Mouse (Mus musculus): ENCODE measurements around the gene Slit2. TPM values are rescaled to one million over a fixed set of nuclear protein-coding genes. Genes with fewer than 3 reads are reported as not detected.

Slit2 gene
- polyA plus RNA-seq, 1 experiment from 2014 or later, result 32.6 TPM

DNA sequence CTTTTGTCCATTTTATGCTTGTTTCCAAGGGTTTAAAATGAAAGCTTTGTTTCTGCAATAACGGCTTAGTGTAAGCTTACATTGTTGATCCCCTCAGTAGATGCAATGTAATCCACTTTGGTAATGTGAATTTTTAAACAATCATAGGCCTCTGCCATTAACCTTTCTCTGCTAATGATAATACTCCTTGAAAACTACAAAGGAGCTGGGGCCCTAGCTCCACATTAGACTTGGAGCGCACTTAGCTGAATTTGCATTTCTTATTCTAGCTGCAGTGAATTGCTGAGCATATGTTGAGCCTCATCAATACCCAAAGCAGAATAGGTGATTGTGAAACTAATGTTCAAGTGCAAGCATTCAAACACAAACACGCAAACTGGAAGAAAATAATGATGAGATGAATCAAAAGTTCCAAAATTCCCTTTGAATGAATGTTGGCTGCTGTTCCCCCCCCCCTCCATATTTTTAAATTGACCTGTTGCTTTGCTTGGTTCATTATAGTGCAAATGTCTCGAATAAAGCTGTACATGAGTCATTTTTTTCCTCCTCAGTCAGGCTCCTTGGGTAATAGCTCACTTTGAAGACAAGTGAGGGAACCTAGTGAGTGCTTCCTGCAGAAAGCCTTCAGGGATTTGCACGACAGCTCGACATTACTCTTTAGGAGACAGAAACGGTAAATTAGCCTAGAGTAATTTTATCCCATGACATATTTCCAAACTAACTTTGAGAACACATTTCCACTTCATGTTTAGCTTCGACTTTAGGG is 66.2 kb downstream of the Slit2 start:
- 52% methylated on average over 8 of the region's 8 CpGs for WGBS
- no peaks in the 10 kb centered on the region for H3K36me3 ChIP-seq (ENCODE audit: insufficient read depth, low read length)
- H3K9ac ChIP-seq (replicated peaks; ENCODE audit: low read length), result no peak overlapping the region
- no peak overlapping the region for H3K4me3 ChIP-seq (ENCODE audit: low read length)
- no peaks in the 10 kb centered on the region for H3K27me3 ChIP-seq (ENCODE audit: insufficient read depth, low read length)
- no peak overlapping the region for H3K27ac ChIP-seq (ENCODE audit: low read length)
- H3K9me3 ChIP-seq (ENCODE audit: low read length), result no peaks in the 10 kb centered on the region
- no peak overlapping the region for H3K4me2 ChIP-seq (replicated peaks; ENCODE audit: low read depth, low read length)
- ATAC-seq (ENCODE audit: low FRiP score, low TSS enrichment), result no peak
- H3K4me1 ChIP-seq (ENCODE audit: insufficient read depth, low read length), result peaks cover 11% of the 10 kb centered on the region; the same call in 1 of the 2 replicates

DNA sequence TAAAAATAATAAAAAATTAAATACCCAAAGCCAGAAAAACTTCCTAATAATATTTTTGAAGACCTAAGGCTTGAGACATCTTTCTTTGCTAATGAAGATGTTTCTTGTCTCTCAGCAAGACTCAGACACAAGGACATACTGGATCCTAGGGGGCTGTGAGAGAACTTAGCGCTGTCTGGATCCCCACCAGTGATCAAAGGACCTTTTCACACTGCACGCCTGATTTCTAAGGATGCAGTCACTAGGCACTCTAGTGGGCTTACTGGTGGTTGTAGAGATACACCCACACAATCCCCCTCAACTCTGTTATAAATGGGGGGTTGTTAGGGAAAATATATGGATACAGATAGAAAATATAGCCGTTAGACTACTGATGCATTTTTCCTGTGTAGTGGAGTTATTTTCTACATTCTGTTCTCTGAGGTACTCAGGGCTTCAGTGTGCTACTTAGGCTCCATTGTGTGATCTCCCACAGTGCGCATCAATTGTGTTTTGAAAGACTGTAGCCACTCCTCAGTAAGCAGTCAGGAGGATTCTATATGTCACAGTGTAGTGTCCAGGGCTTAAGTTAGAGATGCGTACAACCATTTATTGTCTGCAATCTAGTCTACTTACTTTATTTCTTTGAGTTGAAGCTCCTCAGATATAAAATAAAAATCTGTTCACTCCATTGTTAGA is 67.8 kb downstream of the Slit2 start:
- Histone ChIP-seq H3K27ac (ENCODE audit: low read length) (no peak overlapping the region), H3K9ac (replicated peaks; ENCODE audit: low read length) (no peak overlapping the region), H3K9me3 (ENCODE audit: low read length) (no peaks in the 10 kb centered on the region), H3K4me1 (ENCODE audit: insufficient read depth, low read length) (peaks cover 11% of the 10 kb centered on the region; the same call in 1 of the 2 replicates), H3K36me3 (ENCODE audit: insufficient read depth, low read length) (no peaks in the 10 kb centered on the region), H3K27me3 (ENCODE audit: insufficient read depth, low read length) (no peaks in the 10 kb centered on the region), H3K4me2 (replicated peaks; ENCODE audit: low read depth, low read length) (no peak overlapping the region), H3K4me3 (ENCODE audit: low read length) (no peak overlapping the region)
- 67% methylated on average over 5 of the region's 5 CpGs for WGBS
- no peak for ATAC-seq (ENCODE audit: low FRiP score, low TSS enrichment)

DNA sequence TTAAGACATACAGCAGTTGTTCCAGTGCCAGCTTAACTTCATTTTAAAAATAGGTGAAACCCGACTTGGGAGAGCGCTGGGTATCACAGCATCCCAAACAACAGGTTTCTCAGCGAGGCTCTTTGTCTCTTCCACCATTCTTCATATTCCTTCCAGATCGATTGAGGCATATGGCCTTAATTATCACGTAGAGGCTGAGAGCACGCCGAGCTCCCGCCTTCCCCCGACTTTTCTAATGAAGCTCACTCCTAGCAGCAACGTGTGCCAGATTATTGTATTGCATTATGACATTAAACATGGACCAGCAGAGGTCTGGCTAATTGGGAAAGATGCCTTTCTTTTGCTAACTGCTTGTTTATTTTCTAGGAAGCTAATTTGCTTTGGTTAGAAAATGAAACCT is 75.7 kb downstream of the Slit2 start:
- Histone ChIP-seq H3K36me3 (ENCODE audit: insufficient read depth, low read length) (no peaks in the 10 kb centered on the region), H3K4me1 (ENCODE audit: insufficient read depth, low read length) (peaks cover 8% of the 10 kb centered on the region; the same call in 1 of the 2 replicates), H3K4me3 (ENCODE audit: low read length) (no peak overlapping the region), H3K9me3 (ENCODE audit: low read length) (no peaks in the 10 kb centered on the region), H3K27me3 (ENCODE audit: insufficient read depth, low read length) (no peaks in the 10 kb centered on the region), H3K9ac (replicated peaks; ENCODE audit: low read length) (no peak overlapping the region), H3K4me2 (replicated peaks; ENCODE audit: low read depth, low read length) (no peak overlapping the region), H3K27ac (ENCODE audit: low read length) (no peak overlapping the region)
- no peak for ATAC-seq (ENCODE audit: low FRiP score, low TSS enrichment)
- WGBS, result 74% methylated on average over 10 of the region's 10 CpGs

DNA sequence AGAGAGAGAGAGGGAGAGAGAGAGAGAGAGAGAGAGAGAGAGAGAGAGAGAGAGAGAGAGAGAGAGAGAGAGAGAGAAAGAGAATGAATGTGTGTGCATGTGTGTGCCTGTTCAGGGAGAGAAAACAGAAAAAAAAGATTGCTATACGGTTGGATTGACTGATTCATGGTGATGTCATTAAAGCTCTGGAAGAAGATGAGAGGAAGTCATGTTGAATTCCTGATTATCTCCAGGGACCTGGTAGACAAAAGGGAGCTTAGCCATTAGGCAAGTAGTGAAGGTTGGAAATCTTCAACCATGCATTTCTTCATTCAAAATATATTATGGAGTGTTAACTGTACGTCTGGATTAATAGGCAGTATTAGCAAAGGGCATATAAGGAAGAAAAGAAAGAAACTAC is 77.8 kb downstream of the Slit2 start:
- ATAC-seq (ENCODE audit: low FRiP score, low TSS enrichment), result no peak
- 55% methylated on average over 2 of the region's 2 CpGs for WGBS
- no peak overlapping the region for H3K4me3 ChIP-seq (ENCODE audit: low read length)
- no peak overlapping the region for H3K9ac ChIP-seq (replicated peaks; ENCODE audit: low read length)
- H3K27ac ChIP-seq (ENCODE audit: low read length), result no peak overlapping the region
- H3K9me3 ChIP-seq (ENCODE audit: low read length), result no peaks in the 10 kb centered on the region
- H3K4me2 ChIP-seq (replicated peaks; ENCODE audit: low read depth, low read length), result no peak overlapping the region
- H3K4me1 ChIP-seq (ENCODE audit: insufficient read depth, low read length), result peaks cover 8% of the 10 kb centered on the region; the same call in 1 of the 2 replicates
- no peaks in the 10 kb centered on the region for H3K27me3 ChIP-seq (ENCODE audit: insufficient read depth, low read length)
- no peaks in the 10 kb centered on the region for H3K36me3 ChIP-seq (ENCODE audit: insufficient read depth, low read length)

DNA sequence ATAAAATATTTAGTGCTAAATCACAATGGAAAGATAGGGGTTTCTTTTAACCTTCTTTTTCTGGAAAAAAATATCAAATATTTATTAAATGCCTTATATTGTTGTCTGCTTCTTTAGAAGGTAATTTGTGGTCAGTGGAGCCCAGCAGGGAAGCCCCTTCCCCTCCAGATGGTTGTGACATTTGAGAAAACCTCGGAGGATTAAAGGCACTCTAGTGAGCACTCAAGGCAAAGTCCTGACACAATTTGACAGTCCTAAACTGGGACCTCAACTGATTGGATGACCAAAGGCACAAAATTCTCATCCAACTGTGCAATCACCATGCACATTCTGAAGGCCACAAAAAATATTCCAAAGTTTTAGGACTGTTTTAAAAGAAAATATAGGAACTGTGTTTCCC is 95.8 kb downstream of the Slit2 start:
- Histone ChIP-seq H3K27me3 (ENCODE audit: insufficient read depth, low read length) (no peaks in the 10 kb centered on the region), H3K4me2 (replicated peaks; ENCODE audit: low read depth, low read length) (no peak overlapping the region), H3K4me3 (ENCODE audit: low read length) (no peak overlapping the region), H3K27ac (ENCODE audit: low read length) (no peak overlapping the region), H3K4me1 (ENCODE audit: insufficient read depth, low read length) (no peaks in the 10 kb centered on the region), H3K9ac (replicated peaks; ENCODE audit: low read length) (no peak overlapping the region), H3K36me3 (ENCODE audit: insufficient read depth, low read length) (no peaks in the 10 kb centered on the region), H3K9me3 (ENCODE audit: low read length) (no peaks in the 10 kb centered on the region)
- WGBS, result 36% methylated on average over 1 of the region's 1 CpGs
- no peak for ATAC-seq (ENCODE audit: low FRiP score, low TSS enrichment)

DNA sequence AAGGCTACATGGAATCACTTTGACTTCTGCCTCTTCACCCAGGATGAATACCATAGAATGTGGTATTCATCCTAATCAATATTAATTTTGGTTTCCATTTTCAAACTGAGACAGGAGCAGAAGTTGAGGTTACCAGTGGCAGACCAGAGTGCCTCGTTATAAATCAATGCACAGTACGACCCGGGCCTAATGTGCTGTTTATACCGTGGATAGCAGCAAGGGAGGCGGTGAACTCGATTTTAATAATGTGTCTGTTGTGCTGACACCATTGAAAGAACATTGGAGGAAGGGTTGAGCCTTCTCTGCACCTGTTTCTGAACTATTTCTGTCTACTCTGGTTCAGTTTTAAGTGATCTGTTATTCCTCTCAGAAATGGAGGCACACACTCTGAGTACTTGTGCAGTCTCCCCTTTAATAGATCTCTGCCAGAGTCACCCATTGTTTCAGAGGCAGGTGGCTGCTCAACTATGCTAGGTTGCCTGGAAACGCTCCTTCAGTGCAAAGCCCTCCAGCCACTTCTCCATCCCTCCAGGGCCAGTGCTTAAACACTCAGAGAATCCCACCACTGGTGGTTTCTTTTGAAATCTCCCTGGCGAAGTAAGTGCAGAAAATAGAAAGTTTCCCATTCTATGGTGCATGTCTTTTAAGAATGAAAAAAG is 98.4 kb downstream of the Slit2 start:
- ATAC-seq (ENCODE audit: low FRiP score, low TSS enrichment), result no peak
- Histone ChIP-seq H3K27me3 (ENCODE audit: insufficient read depth, low read length) (no peaks in the 10 kb centered on the region), H3K4me2 (replicated peaks; ENCODE audit: low read depth, low read length) (no peak overlapping the region), H3K4me1 (ENCODE audit: insufficient read depth, low read length) (no peaks in the 10 kb centered on the region), H3K4me3 (ENCODE audit: low read length) (no peak overlapping the region), H3K9ac (replicated peaks; ENCODE audit: low read length) (no peak overlapping the region), H3K9me3 (ENCODE audit: low read length) (no peaks in the 10 kb centered on the region), H3K36me3 (ENCODE audit: insufficient read depth, low read length) (no peaks in the 10 kb centered on the region), H3K27ac (ENCODE audit: low read length) (no peak overlapping the region)
- WGBS, result 81% methylated on average over 8 of the region's 8 CpGs

DNA sequence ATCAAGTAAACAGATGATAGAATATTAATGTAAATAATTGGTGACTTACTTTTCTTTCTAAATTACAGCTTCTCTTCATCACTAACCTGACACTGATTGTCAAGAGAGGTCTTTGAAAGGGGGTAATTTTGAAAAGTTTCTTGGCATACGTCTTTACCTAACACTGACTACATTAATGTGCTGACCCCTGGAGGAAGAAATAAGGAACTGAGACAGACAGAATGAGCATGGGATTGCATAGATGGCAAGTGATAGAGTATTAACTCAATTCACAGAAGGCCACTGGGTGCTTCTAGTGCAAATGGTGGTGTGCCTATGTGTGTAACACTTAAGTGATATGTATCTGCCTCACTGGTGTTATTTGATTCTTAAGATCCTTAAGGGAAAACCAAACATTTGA is 130.5 kb downstream of the Slit2 start:
- H3K9me3 ChIP-seq (ENCODE audit: low read length), result no peaks in the 10 kb centered on the region
- 19% methylated on average over 1 of the region's 1 CpGs for WGBS
- ATAC-seq (ENCODE audit: low FRiP score, low TSS enrichment), result no peak
- no peaks in the 10 kb centered on the region for H3K27me3 ChIP-seq (ENCODE audit: insufficient read depth, low read length)
- H3K4me3 ChIP-seq (ENCODE audit: low read length), result no peak overlapping the region
- no peak overlapping the region for H3K4me2 ChIP-seq (replicated peaks; ENCODE audit: low read depth, low read length)
- no peaks in the 10 kb centered on the region for H3K4me1 ChIP-seq (ENCODE audit: insufficient read depth, low read length)
- H3K27ac ChIP-seq (ENCODE audit: low read length), result no peak overlapping the region
- no peak overlapping the region for H3K9ac ChIP-seq (replicated peaks; ENCODE audit: low read length)
- H3K36me3 ChIP-seq (ENCODE audit: insufficient read depth, low read length), result no peaks in the 10 kb centered on the region

DNA sequence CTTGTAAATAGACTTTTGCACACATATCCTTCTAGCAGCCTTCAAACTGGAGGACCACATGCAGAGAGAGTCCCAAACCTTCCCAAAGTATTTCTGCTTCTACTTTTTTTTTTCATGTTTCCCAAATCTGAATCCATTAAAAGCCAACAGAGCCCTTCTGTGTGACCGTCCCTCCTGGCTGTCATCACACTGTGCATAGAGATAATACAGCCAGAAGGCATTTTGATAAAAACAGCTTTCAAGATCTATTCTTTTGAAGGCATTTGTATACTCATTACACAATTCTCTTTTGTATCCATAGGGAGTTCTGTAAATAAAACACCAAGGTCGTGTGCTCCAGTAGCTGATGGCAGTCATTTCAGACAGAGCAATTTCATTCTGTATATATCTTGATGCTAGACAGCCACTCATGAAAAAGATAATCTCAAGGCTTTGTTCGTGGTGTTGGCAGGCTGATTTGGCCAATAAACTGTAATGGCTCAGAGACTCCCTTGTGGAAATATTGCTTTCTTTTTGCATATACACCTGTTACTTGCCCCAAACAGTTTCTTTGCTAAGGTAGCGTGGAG is 132.1 kb downstream of the Slit2 start:
- Histone ChIP-seq H3K9ac (replicated peaks; ENCODE audit: low read length) (no peak overlapping the region), H3K27me3 (ENCODE audit: insufficient read depth, low read length) (no peaks in the 10 kb centered on the region), H3K9me3 (ENCODE audit: low read length) (no peaks in the 10 kb centered on the region), H3K4me1 (ENCODE audit: insufficient read depth, low read length) (no peaks in the 10 kb centered on the region), H3K4me2 (replicated peaks; ENCODE audit: low read depth, low read length) (no peak overlapping the region), H3K36me3 (ENCODE audit: insufficient read depth, low read length) (no peaks in the 10 kb centered on the region), H3K4me3 (ENCODE audit: low read length) (no peak overlapping the region), H3K27ac (ENCODE audit: low read length) (no peak overlapping the region)
- WGBS, result 63% methylated on average over 4 of the region's 4 CpGs
- no peak for ATAC-seq (ENCODE audit: low FRiP score, low TSS enrichment)

DNA sequence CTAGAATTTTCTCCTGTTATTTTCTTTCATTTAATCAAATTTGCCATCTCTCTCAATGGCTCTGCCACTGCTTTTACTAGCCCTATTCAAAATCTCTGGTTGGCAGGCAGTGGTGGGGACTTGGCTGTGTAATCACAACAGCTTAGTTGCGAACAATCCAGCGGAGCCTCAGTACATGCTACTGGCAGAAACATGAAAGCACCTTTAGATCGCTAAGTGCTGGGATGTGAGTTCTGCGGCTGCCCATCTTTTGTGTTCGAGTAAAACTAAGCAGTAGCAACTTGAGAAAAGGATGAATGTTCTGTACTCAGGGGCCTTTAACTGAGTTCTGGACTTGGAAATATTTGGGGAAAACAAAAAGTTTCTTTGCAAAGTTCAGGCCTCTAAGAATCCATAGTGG is 139.7 kb downstream of the Slit2 start:
- Histone ChIP-seq H3K27me3 (ENCODE audit: insufficient read depth, low read length) (no peaks in the 10 kb centered on the region), H3K27ac (ENCODE audit: low read length) (no peak overlapping the region), H3K4me3 (ENCODE audit: low read length) (no peak overlapping the region), H3K9ac (replicated peaks; ENCODE audit: low read length) (no peak overlapping the region), H3K4me2 (replicated peaks; ENCODE audit: low read depth, low read length) (no peak overlapping the region), H3K9me3 (ENCODE audit: low read length) (no peaks in the 10 kb centered on the region), H3K36me3 (ENCODE audit: insufficient read depth, low read length) (no peaks in the 10 kb centered on the region), H3K4me1 (ENCODE audit: insufficient read depth, low read length) (no peaks in the 10 kb centered on the region)
- WGBS, result 84% methylated on average over 5 of the region's 5 CpGs
- no peak for ATAC-seq (ENCODE audit: low FRiP score, low TSS enrichment)
